Mouse (Mus musculus) layer of hippocampus, postnatal 36 days (tissue): Measurements from ENCODE around the gene Ddx51. TPM values are rescaled to one million over a fixed set of nuclear protein-coding genes. Genes with fewer than 3 reads are reported as not detected.

Source experiments
- DNase-seq, 2 experiments: peaks; one replicate each; pipeline ENCODE4 v3.0.0; 2022
- microRNA-seq, 2 experiments: library from miRNA; unstranded; fragments of <30 nt; microRNA quantifications; one replicate each; pipeline ENCODE4 v1.2.0; 2021
- total RNA-seq, 2 experiments: library from RNA; stranded (reverse); gene quantifications; 2 replicates each; pipeline ENCODE4 v1.2.3; 2021

The Ddx51 gene
- total RNA-seq, 2 experiments from 2014 or later, result 26.0 to 28.8 TPM

- no peak for DNase-seq
These were observed 10.8 kb downstream of the Ddx51 start for GRCm38 (mm10) chr5:110664041-110664440.

GRCm38 (mm10) chr5:110664750-110665269 is 11.6 kb downstream of the Ddx51 start:
- no peak for DNase-seq

DNA sequence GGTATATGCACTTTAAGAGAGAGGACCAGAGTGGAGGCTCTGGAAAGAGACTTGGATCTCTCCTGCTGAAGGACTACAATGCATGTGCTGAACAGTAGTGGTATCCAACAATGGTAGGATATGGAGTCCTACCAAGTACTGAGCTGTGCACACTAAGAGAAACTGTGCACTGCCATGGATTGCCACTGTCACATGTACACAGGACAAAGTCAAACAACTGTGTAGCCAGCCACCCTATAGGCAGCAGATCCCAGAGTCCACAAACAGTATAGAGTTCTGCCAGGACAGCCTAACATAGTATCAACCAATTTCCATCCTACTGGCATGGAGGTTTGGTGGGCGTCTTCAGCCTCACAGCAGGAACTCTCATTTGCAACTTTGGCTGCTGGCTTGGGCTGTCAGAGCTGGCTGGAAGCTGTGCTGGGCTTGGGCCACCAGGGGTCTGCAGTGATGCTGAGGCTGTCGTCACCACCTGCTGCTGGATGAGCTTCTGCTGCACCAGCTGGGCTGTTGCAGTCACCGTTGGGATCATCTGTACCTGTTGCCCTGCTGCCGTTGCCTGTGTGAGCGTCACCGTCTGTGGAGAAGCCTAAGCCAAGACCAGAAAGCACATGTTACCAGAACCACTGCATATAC is 12.4 kb downstream of the Ddx51 start:
- DNase-seq, result no peak

DNA sequence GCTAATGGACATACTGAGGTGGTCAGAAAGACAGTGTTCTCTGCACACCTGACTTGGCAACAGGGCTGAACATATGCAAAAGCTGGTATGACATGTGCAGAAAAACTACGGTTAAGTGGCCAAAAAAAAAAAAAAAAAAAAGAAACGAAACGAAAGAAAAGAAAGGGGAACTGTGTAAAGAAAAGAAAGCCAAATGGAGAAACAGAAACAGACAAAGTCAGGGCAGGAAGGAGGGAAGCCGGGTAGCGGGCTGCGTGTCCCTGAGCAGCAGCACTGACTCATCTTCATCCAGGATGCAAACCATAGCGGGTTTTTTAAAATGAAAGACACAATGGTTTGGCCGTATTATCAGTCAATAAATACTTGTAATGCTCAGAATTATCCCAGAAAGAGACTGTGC is 28.8 kb downstream of the Ddx51 start:
- no peak for DNase-seq

- no peak for DNase-seq
These were observed 45.4 kb downstream of the Ddx51 start for GRCm38 (mm10) chr5:110698617-110699016.

DNA sequence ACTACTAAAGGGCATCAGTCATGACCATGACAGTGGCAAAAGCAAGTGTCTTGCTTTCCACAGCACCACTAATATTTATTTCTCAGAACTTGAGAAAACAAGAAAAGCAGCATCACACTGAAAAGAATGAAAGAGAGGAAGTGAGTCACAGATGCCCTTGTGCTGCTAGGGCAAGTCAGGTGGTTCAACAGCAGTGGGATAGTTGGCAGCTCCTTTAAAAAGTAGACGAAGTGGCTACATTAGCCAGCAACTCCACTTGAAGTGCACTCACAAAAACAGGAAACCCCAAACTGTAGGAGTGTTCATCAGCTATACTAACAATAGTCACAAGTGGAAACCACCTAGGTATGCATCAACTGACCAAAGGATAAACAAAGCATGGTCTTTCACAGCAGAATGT is 50.8 kb downstream of the Ddx51 start:
- DNase-seq, result no peak

DNA sequence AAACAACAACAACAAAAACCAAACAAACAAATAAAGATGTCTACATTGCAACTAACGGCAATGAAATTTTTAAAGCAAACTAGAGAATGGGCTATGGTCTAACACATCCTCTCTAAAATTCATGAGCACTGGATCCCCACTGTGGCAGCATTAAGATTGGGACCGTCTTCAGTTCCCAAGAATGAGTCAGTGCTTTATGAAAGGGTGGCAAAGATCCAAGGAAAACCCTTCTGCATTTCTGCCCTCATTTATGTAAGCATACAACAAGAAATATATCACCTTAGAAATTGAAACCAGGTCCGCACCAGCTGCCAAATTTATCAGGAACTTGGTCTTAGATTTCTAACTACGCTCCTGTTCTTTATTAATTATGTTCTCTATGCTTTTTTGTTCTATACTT is 56.0 kb downstream of the Ddx51 start:
- DNase-seq, result no peak

Small RNA genes lying within 50 kb of the gene (microRNA-seq; reads per million reads assigned to microRNA genes)
- gene Mir7026, result 1.2 to 2.1 reads per million in 2 experiments

Other genes with a start within 250 kb of the Ddx51 start
- gene Fbrsl1, start 204.9 kb upstream of the Ddx51 start, total RNA-seq, result 10 to 100 TPM; 78.1 to 89.6 TPM
- gene Galnt9, start 109.1 kb upstream of the Ddx51 start, total RNA-seq, result 100 to 1,000 TPM; 105 to 109 TPM
- gene Noc4l, start within 50 bp of the Ddx51 start, total RNA-seq, result 10 to 100 TPM; 20.0 to 24.7 TPM
- gene Ep400, start 117.3 kb downstream of the Ddx51 start, total RNA-seq, result 100 to 1,000 TPM in 1 of 2 experiments, 10 to 100 TPM in 1; 92.7 to 113 TPM
- gene Pus1, start 127.2 kb downstream of the Ddx51 start, total RNA-seq, result 10 to 100 TPM; 17.7 to 20.2 TPM
- gene Ulk1, start 156.6 kb downstream of the Ddx51 start, total RNA-seq, result 10 to 100 TPM; 63.5 to 81.7 TPM
- 10 to 100 TPM; 11.7 to 16.2 TPM for gene Hscb, start 186.3 kb downstream of the Ddx51 start, total RNA-seq
- 1 to 10 TPM; 1.8 to 2.5 TPM for gene Chek2, start 186.5 kb downstream of the Ddx51 start, total RNA-seq
- gene Ttc28, start 226.4 kb downstream of the Ddx51 start, total RNA-seq, result 10 to 100 TPM; 12.7 to 13.0 TPM